Mouse (Mus musculus): Measurements from ENCODE around the gene Adam20. TPM values are rescaled to one million over a fixed set of nuclear protein-coding genes. Genes with fewer than 3 reads are reported as not detected.
A peak's percentile ranks its signal among the peaks of the same experiment; 100 is the strongest.
"Not testable (repeated sequence)": the region's sequence is repeated elsewhere in the genome, so short reads cannot be mapped to it uniquely, and the experiment has no call there.

Adam20 gene
- not detected in 2 replicates for polyA plus RNA-seq (2015; fragmentation: Nextera tagmentation; extraction: Ambion mirVana)

- H3K9ac ChIP-seq (replicated peaks; ENCODE audit: low read depth); H3K4me3 ChIP-seq (ENCODE audit: low read depth, low read length); H3K27ac ChIP-seq (ENCODE audit: low read length); ATAC-seq; H3K4me1 ChIP-seq (ENCODE audit: insufficient read depth, low read depth, low read length); H3K9me3 ChIP-seq (ENCODE audit: low read length); H3K27me3 ChIP-seq (replicated peaks; ENCODE audit: insufficient read depth, low read length); H3K4me2 ChIP-seq (replicated peaks; ENCODE audit: low read depth, low read length); H3K36me3 ChIP-seq (ENCODE audit: insufficient read depth, low read length): not testable (repeated sequence)
- peak; percentile 1 for DNase-seq (ENCODE audit: low spot score)
- WGBS = 56% methylated on average over 1 of the region's 1 CpGs
Observed at GRCm38 (mm10) chr8:40792973-40793372, at the start of gene Adam20. TSS of gene Adam20 (plus strand) at chr8:40793273.

- not testable (repeated sequence) for DNase-seq (ENCODE audit: low spot score); H3K4me2 ChIP-seq (replicated peaks; ENCODE audit: low read depth, low read length); H3K36me3 ChIP-seq (ENCODE audit: insufficient read depth, low read length); H3K27me3 ChIP-seq (replicated peaks; ENCODE audit: insufficient read depth, low read length); H3K9ac ChIP-seq (replicated peaks; ENCODE audit: low read depth); H3K27ac ChIP-seq (ENCODE audit: low read length); H3K4me1 ChIP-seq (ENCODE audit: insufficient read depth, low read depth, low read length); H3K9me3 ChIP-seq (ENCODE audit: low read length); ATAC-seq; H3K4me3 ChIP-seq (ENCODE audit: low read depth, low read length)
- 50% methylated on average over 1 of the region's 1 CpGs for WGBS
Observed at GRCm38 (mm10) chr8:40751908-40752307, 41.2 kb upstream of the Adam20 start, which contains the start of gene Adam25. TSS of gene Adam25 (plus strand) at chr8:40752208.

- TF ChIP-seq CTCF (IDR thresholded peaks at IDR 0.05) = no peak
- no peak for TF ChIP-seq EP300 (IDR thresholded peaks at IDR 0.05)
- H3K36me3 ChIP-seq (ENCODE audit: insufficient read depth, low read length) = no peaks in the 10 kb centered on the region
- H3K27me3 ChIP-seq (replicated peaks; ENCODE audit: insufficient read depth, low read length) = no peaks in the 10 kb centered on the region
- H3K9ac ChIP-seq (replicated peaks; ENCODE audit: low read depth) = no peak overlapping the region
- ATAC-seq (no peak), DNase-seq (ENCODE audit: low spot score) (no peak)
- no peaks in the 10 kb centered on the region for H3K4me1 ChIP-seq (ENCODE audit: insufficient read depth, low read depth, low read length)
- H3K27ac ChIP-seq (ENCODE audit: low read length) = no peak overlapping the region
- no peaks in the 10 kb centered on the region for H3K9me3 ChIP-seq (ENCODE audit: low read length)
- no peak overlapping the region for H3K4me3 ChIP-seq (ENCODE audit: low read depth, low read length)
- no peak overlapping the region for H3K4me2 ChIP-seq (replicated peaks; ENCODE audit: low read depth, low read length)
Observed at GRCm38 (mm10) chr8:40783320-40783719, 9.8 kb upstream of the Adam20 start.

- no peaks in the 10 kb centered on the region for H3K27me3 ChIP-seq (replicated peaks; ENCODE audit: insufficient read depth, low read length)
- H3K4me2 ChIP-seq (replicated peaks; ENCODE audit: low read depth, low read length) = no peak overlapping the region
- no peaks in the 10 kb centered on the region for H3K4me1 ChIP-seq (ENCODE audit: insufficient read depth, low read depth, low read length)
- no peaks in the 10 kb centered on the region for H3K36me3 ChIP-seq (ENCODE audit: insufficient read depth, low read length)
- H3K27ac ChIP-seq (ENCODE audit: low read length) = no peak overlapping the region
- 66% methylated on average over 2 of the region's 2 CpGs for WGBS
- ATAC-seq (no peak), DNase-seq (ENCODE audit: low spot score) (no peak)
- no peak overlapping the region for H3K4me3 ChIP-seq (ENCODE audit: low read depth, low read length)
- no peaks in the 10 kb centered on the region for H3K9me3 ChIP-seq (ENCODE audit: low read length)
- TF ChIP-seq EP300 (IDR thresholded peaks at IDR 0.05) (no peak), CTCF (IDR thresholded peaks at IDR 0.05) (no peak)
- no peak overlapping the region for H3K9ac ChIP-seq (replicated peaks; ENCODE audit: low read depth)
Observed at GRCm38 (mm10) chr8:40803379-40804079, 10.5 kb downstream of the Adam20 start.

Other genes starting within 250 kb of the Adam20 start
- not detected in 2 replicates for gene Adam24, start 118.2 kb upstream of the Adam20 start, polyA plus RNA-seq (2015; fragmentation: Nextera tagmentation; extraction: Ambion mirVana)
- not detected in 2 replicates for gene Adam25, start 41.1 kb upstream of the Adam20 start, polyA plus RNA-seq (2015; fragmentation: Nextera tagmentation; extraction: Ambion mirVana)
- not detected in 2 replicates for gene Adam39, start 29.7 kb downstream of the Adam20 start, polyA plus RNA-seq (2015; fragmentation: Nextera tagmentation; extraction: Ambion mirVana)